Mouse (Mus musculus) brain, embryonic 14.5 days (tissue): ENCODE data around the gene Nos2.

Experiments
- CTCF ChIP-seq: fragments of 200-500 bp; IDR thresholded peaks from 2 replicates; pipeline ENCODE4 v1.5.1; 2012; ENCODE audit warnings: inconsistent platforms, mild to moderate bottlenecking, moderate library complexity, borderline replicate concordance; ENCODE audit not compliant: insufficient read depth, insufficient read length; ENCODE audit errors: extremely low read depth
- POLR2A ChIP-seq: fragments of 200-500 bp; IDR thresholded peaks from 2 replicates; pipeline ENCODE4 v1.6.1; 2012; ENCODE audit warnings: mild to moderate bottlenecking, inconsistent platforms, borderline replicate concordance; ENCODE audit not compliant: poor library complexity, insufficient read depth, insufficient read length, severe bottlenecking; ENCODE audit errors: extremely low read depth

GRCm38 (mm10) chr11:78887102-78887971 lies 33.2 kb upstream of the Nos2 start:
- TF ChIP-seq POLR2A, result no peak
- TF ChIP-seq CTCF, result no peak
